Mouse (Mus musculus) hindbrain, postnatal 0 days (tissue): ENCODE measurements at regions not wholly inside any gene's neighbourhood (a gene's known extent, or its start where the extent isn't known, plus 50 kb on each side); places are given as distances from the start of the nearest gene placed in this dataset.

Source experiments
- ATAC-seq: fragments of 200-750 bp; cut with Nextera tagmentation; 2 replicates; pipeline ENCODE4 v1.8.0; 2017; ENCODE audit warnings: mild to moderate bottlenecking, moderate TSS enrichment, moderate library complexity
- DNase-seq: peaks from one replicate; pipeline ENCODE4 v3.0.0-alpha.2; 2015; ENCODE audit warnings: low spot score
- H3K27ac ChIP-seq: fragments of 300-500 bp; sonication (generic); 2 replicates; pipeline ENCODE4 v1.5.1; 2014; ENCODE audit warnings: mild to moderate bottlenecking
- H3K27me3 ChIP-seq: fragments of 300-500 bp; sonication (generic); 2 replicates; pipeline ENCODE4 v1.6.1; 2014; ENCODE audit warnings: low read length, mixed read lengths; ENCODE audit not compliant: insufficient read depth
- H3K36me3 ChIP-seq: fragments of 300-500 bp; sonication (generic); 2 replicates; pipeline ENCODE4 v1.6.1; 2014; ENCODE audit warnings: low read length, mixed read lengths; ENCODE audit not compliant: insufficient read depth
- H3K4me1 ChIP-seq: fragments of 300-500 bp; sonication (generic); 2 replicates; pipeline ENCODE4 v1.6.1; 2014; ENCODE audit warnings: antibody characterized with exemption, low read length, mixed read lengths; ENCODE audit not compliant: insufficient read depth
- H3K4me2 ChIP-seq: fragments of 300-500 bp; sonication (generic); 2 replicates; pipeline ENCODE4 v1.6.1; 2014; ENCODE audit warnings: low read depth, mild to moderate bottlenecking, low read length, moderate library complexity, mixed read lengths
- H3K4me3 ChIP-seq: fragments of 300-500 bp; sonication (generic); 2 replicates; pipeline ENCODE4 v1.5.1; 2014; ENCODE audit warnings: low read length
- H3K9ac ChIP-seq: fragments of 300-500 bp; sonication (generic); replicated peaks from 2 replicates; pipeline ENCODE4 v1.6.1; 2014; ENCODE audit warnings: mild to moderate bottlenecking, low read length, moderate library complexity, mixed read lengths
- H3K9me3 ChIP-seq: fragments of 300-500 bp; sonication (generic); 2 replicates; pipeline ENCODE4 v1.6.1; 2016; ENCODE audit warnings: low read length, mixed read lengths
- CTCF ChIP-seq: IDR thresholded peaks from 2 replicates; pipeline ENCODE4 v1.5.1; 2016; ENCODE audit warnings: antibody characterized with exemption, control low read depth, low read depth
- WGBS: fragments of 180-500 bp; shearing (Covaris S2); extraction: QIAGEN DNeasy Blood & Tissue Kit; methylation state at CpG from one replicate; pipeline ENCODE4 v1.1.7; 2014; 5-methylcytosine and 5-hydroxymethylcytosine counted together

DNA sequence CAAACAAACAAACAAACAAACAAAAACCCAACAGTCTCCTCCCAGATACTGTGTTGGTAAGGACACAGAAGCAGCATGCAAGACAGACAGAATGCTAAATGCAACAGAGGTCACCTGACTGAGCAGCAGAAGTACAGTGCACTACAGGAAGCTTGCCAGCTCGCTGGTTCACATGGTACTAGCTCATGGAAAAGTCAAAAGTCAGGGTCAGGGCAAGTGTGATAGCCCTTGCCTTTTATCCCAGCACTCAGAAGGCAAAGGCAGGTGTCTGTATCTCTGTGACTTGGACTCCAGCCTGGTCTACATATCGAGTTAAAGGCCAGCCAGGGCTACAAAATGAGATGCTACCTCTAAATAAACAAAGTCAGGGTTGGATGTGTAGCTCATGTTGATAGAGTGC, 99.3 kb downstream of the Hsd17b3 start:
- no peak for ATAC-seq
- WGBS: 56% methylated on average over 2 of the region's 2 CpGs
- peak overlapping the region; percentile 76; the same call in 1 of the 2 replicates for H3K27ac ChIP-seq

DNA sequence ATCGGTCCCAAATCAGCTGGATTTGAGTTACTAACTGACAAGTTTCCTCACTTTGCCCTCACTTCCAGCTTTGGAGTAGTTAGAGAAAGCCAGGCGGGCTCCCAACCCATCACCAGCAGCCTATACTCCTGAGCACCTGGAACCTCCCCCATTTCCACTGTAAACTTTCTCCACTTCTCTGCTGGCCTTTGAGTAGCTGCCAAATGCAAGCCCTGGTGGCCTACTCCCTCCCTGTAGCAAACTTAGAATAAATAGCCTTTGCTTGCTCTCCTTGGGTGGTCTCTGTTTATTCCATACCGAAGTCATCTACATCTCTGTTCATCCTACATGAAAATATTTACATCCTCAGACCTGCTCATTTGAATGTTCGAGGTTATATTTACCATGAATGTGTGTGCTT, 100.8 kb downstream of the Hsd17b3 start:
- H3K4me1 ChIP-seq: peaks cover 5% of the 10 kb centered on the region; the same call in 1 of the 2 replicates
- 78% methylated on average over 4 of the region's 4 CpGs for WGBS
- H3K4me3 ChIP-seq: no peak overlapping the region
- H3K27ac ChIP-seq: no peak overlapping the region
- TF ChIP-seq CTCF: no peak
- no peaks in the 10 kb centered on the region for H3K27me3 ChIP-seq
- no peak for DNase-seq
- H3K9ac ChIP-seq: no peak overlapping the region
- no peaks in the 10 kb centered on the region for H3K9me3 ChIP-seq
- H3K4me2 ChIP-seq: no peak overlapping the region
- H3K36me3 ChIP-seq: no peaks in the 10 kb centered on the region
- no peak for ATAC-seq

More for the DNA sequence above, 99.3 kb downstream of the Hsd17b3 start:
- TF ChIP-seq CTCF: no peak
- Histone ChIP-seq H3K4me2 (no peak overlapping the region), H3K9me3 (no peaks in the 10 kb centered on the region), H3K4me3 (no peak overlapping the region), H3K4me1 (peaks cover 10% of the 10 kb centered on the region; the same call in 1 of the 2 replicates), H3K9ac (no peak overlapping the region), H3K36me3 (no peaks in the 10 kb centered on the region), H3K27me3 (no peaks in the 10 kb centered on the region)
- no peak for DNase-seq

- ATAC-seq (no peak), DNase-seq (no peak)
- Histone ChIP-seq H3K4me3 (no peak overlapping the region), H3K9ac (no peak overlapping the region), H3K4me1 (peaks cover 5% of the 10 kb centered on the region; the same call in 1 of the 2 replicates), H3K36me3 (no peaks in the 10 kb centered on the region), H3K27ac (no peak overlapping the region), H3K4me2 (no peak overlapping the region), H3K27me3 (no peaks in the 10 kb centered on the region), H3K9me3 (no peaks in the 10 kb centered on the region)
- WGBS: 70% methylated on average over 5 of the region's 5 CpGs
- TF ChIP-seq CTCF: no peak
These were observed 102.3 kb downstream of the Hsd17b3 start for GRCm38 (mm10) chr13:63986681-63987080.

GRCm38 (mm10) chr13:63985590-63985989, 103.4 kb downstream of the Hsd17b3 start:
- TF ChIP-seq CTCF: no peak
- DNase-seq: peak; percentile 58
- no peak overlapping the region for H3K4me2 ChIP-seq
- H3K27ac ChIP-seq: no peak overlapping the region
- H3K36me3 ChIP-seq: no peaks in the 10 kb centered on the region
- H3K4me1 ChIP-seq: peaks cover 7% of the 10 kb centered on the region; the same call in 1 of the 2 replicates
- H3K4me3 ChIP-seq: no peak overlapping the region
- peak; percentile 51; the same call in 1 of the 2 replicates for ATAC-seq
- 11% methylated on average over 4 of the region's 4 CpGs for WGBS
- no peaks in the 10 kb centered on the region for H3K9me3 ChIP-seq
- no peak overlapping the region for H3K9ac ChIP-seq
- H3K27me3 ChIP-seq: no peaks in the 10 kb centered on the region

GRCm38 (mm10) chr13:63985086-63985485, 103.9 kb downstream of the Hsd17b3 start:
- Histone ChIP-seq H3K4me2 (no peak overlapping the region), H3K36me3 (no peaks in the 10 kb centered on the region), H3K9ac (no peak overlapping the region), H3K4me3 (no peak overlapping the region), H3K27me3 (no peaks in the 10 kb centered on the region), H3K27ac (no peak overlapping the region), H3K4me1 (peaks cover 10% of the 10 kb centered on the region; the same call in 1 of the 2 replicates), H3K9me3 (no peaks in the 10 kb centered on the region)
- DNase-seq (no peak), ATAC-seq (no peak)
- no peak for TF ChIP-seq CTCF
- WGBS: 79% methylated on average over 5 of the region's 5 CpGs

DNA sequence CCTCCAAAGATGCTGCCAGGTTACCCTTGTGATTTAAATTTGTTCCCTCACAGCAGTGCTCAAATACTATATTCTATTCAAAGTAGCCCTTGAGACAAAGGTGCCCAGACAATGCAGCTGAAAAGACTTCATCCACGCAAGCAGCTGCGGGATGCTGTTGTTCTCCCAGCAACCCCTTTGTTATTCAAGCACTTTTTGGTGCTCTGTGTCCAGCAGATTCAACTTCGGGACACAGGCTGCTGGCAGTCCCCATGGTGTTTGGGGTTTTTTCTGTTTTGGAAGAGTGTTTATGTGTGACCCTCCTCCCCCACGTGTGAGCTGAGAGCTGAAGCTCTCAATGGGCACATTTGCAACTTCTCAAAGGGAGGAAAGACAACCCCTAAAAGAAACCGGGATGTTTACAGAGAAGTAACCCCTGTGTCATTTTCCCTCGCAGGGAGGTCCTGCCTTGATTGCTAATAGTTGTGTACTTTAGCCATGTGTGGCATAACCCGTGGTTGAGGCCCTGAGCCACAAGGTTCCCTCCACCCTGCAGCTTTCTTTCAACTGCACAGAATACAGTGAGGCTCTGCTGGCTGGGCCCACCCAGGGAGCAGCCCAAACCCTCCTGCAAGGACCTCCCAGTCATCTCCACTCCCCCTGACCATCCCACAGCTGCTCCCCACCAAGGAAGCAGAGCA, 108.9 kb downstream of the Hsd17b3 start:
- no peaks in the 10 kb centered on the region for H3K27me3 ChIP-seq
- 7% methylated on average over 7 of the region's 7 CpGs for WGBS
- H3K9ac ChIP-seq: no peak overlapping the region
- no peak overlapping the region for H3K4me3 ChIP-seq
- 0 out of 2 replicates have a peak, but pooled peaks cover 5% of the 10 kb centered on the region for H3K4me1 ChIP-seq
- H3K36me3 ChIP-seq: no peaks in the 10 kb centered on the region
- H3K4me2 ChIP-seq: no peak overlapping the region
- H3K9me3 ChIP-seq: no peaks in the 10 kb centered on the region
- no peak overlapping the region for H3K27ac ChIP-seq
- DNase-seq (peak; percentile 25), ATAC-seq (peak; percentile 75)
- TF ChIP-seq CTCF: no peak

GRCm38 (mm10) chr13:63979581-63979980, 109.4 kb downstream of the Hsd17b3 start:
- no peaks in the 10 kb centered on the region for H3K9me3 ChIP-seq
- 21% methylated on average over 1 of the region's 1 CpGs for WGBS
- 0 out of 2 replicates have a peak, but pooled peaks cover 5% of the 10 kb centered on the region for H3K4me1 ChIP-seq
- DNase-seq (no peak), ATAC-seq (peak; percentile 11; the same call in 1 of the 2 replicates)
- H3K4me2 ChIP-seq: no peak overlapping the region
- no peak overlapping the region for H3K9ac ChIP-seq
- no peak overlapping the region for H3K27ac ChIP-seq
- no peaks in the 10 kb centered on the region for H3K36me3 ChIP-seq
- no peaks in the 10 kb centered on the region for H3K27me3 ChIP-seq
- no peak overlapping the region for H3K4me3 ChIP-seq
- no peak for TF ChIP-seq CTCF
